Mouse (Mus musculus) lung, embryonic 15.5 days (tissue): ENCODE data around the gene Xpc. TPM values are rescaled to one million over a fixed set of nuclear protein-coding genes. Genes with fewer than 3 reads are reported as not detected.
A peak's percentile ranks its signal among the peaks of the same experiment; 100 is the strongest.

Experiments
- ATAC-seq: fragments of 200-750 bp; cut with Nextera tagmentation; 2 replicates; pipeline ENCODE4 v1.8.0; 2017; ENCODE audit warnings: moderate number of reproducible peaks, borderline replicate concordance; ENCODE audit not compliant: low FRiP score, low TSS enrichment; ENCODE audit errors: extremely low read depth
- H3K27ac ChIP-seq: fragments of 300-500 bp; sonication (generic); 2 replicates; pipeline ENCODE4 v1.5.1; 2015; ENCODE audit warnings: moderate library complexity, mild to moderate bottlenecking, inconsistent platforms
- H3K27me3 ChIP-seq: fragments of 300-500 bp; sonication (generic); 2 replicates; pipeline ENCODE4 v1.6.1; 2015; ENCODE audit warnings: inconsistent platforms
- H3K36me3 ChIP-seq: fragments of 300-500 bp; sonication (generic); 2 replicates; pipeline ENCODE4 v1.6.1; 2015; ENCODE audit warnings: inconsistent platforms
- H3K4me1 ChIP-seq: fragments of 300-500 bp; sonication (generic); 2 replicates; pipeline ENCODE4 v1.6.1; 2015; ENCODE audit warnings: inconsistent platforms
- H3K4me2 ChIP-seq: fragments of 300-500 bp; sonication (generic); 2 replicates; pipeline ENCODE4 v1.6.1; 2015; ENCODE audit warnings: inconsistent platforms, mild to moderate bottlenecking, moderate library complexity
- H3K4me3 ChIP-seq: fragments of 300-500 bp; sonication (generic); 2 replicates; pipeline ENCODE4 v1.5.1; 2015; ENCODE audit warnings: mild to moderate bottlenecking, inconsistent platforms
- H3K9ac ChIP-seq: fragments of 300-500 bp; sonication (generic); 2 replicates; pipeline ENCODE4 v1.6.1; 2015; ENCODE audit warnings: inconsistent platforms
- H3K9me3 ChIP-seq: fragments of 300-500 bp; sonication (generic); 2 replicates; pipeline ENCODE4 v1.6.1; 2016; ENCODE audit warnings: inconsistent platforms
- WGBS: fragments of 180-500 bp; shearing (Covaris S2); methylation state at CpG from one replicate; pipeline ENCODE4 v1.1.7; 2015; 5-methylcytosine and 5-hydroxymethylcytosine counted together
- polyA plus RNA-seq: library from polyadenylated mRNA; unstranded; fragments of >200 nt; fragmentation: Nextera tagmentation; extraction: Ambion mirVana; gene quantifications from 2 replicates; pipeline ENCODE4 v1.2.1, GENCODE M21; 2015

Gene Xpc
- polyA plus RNA-seq, 1 experiment from 2014 or later, result 17.2 TPM

DNA sequence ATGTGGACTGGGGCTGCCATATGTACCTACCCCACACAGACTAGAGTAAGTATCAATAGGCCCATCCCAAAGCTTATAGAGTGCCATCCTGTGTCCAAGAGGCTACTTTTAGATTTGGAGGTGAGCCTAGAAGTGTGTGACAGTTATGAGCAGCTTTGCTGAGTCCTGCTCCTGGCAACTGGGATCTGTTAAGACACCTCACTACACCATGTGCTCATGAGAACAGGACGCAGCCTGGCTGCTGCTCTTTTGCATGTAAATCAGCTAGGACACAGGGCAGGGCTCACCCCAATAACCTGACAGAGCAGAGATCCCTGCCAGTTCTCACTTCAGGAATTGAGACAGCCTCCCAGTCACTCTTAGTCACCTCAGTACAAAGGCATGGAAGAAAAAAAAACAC lies 48.6 kb downstream of the Xpc start:
- peaks cover 50% of the 10 kb centered on the region for H3K36me3 ChIP-seq
- H3K4me2 ChIP-seq, result no peak overlapping the region
- H3K4me1 ChIP-seq, result peaks cover 4% of the 10 kb centered on the region
- ATAC-seq, result no peak
- WGBS, result 83% methylated on average over 1 of the region's 1 CpGs
- H3K9me3 ChIP-seq, result no peaks in the 10 kb centered on the region
- no peaks in the 10 kb centered on the region for H3K27me3 ChIP-seq
- H3K4me3 ChIP-seq, result no peak overlapping the region
- no peak overlapping the region for H3K9ac ChIP-seq
- H3K27ac ChIP-seq, result no peak overlapping the region

DNA sequence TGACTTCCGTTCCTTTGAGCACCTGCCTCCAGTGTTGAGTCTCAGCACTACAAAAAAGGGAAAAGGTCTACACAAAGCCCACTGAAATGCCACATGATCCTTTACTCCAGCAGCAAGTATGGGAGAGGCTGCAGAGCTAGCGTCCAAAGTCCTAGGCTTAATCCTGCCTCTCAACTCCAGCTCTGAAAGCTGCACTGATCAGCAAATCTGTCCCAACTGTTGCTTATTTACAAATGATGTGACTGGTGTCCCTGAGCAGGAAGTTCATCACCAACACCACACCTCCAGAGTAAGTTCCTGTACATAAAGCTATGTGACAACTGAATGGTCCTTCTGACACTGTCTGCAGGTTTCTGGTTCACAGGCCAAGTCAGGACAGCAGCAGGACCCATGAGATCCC lies 49.9 kb downstream of the Xpc start:
- no peaks in the 10 kb centered on the region for H3K9me3 ChIP-seq
- no peaks in the 10 kb centered on the region for H3K27me3 ChIP-seq
- no peaks in the 10 kb centered on the region for H3K4me1 ChIP-seq
- peaks cover 49% of the 10 kb centered on the region for H3K36me3 ChIP-seq
- no peak overlapping the region for H3K4me3 ChIP-seq
- H3K9ac ChIP-seq, result no peak overlapping the region
- H3K4me2 ChIP-seq, result no peak overlapping the region
- whole genome bisulfite sequencing, result 89% methylated on average over 2 of the region's 2 CpGs
- ATAC-seq, result no peak
- H3K27ac ChIP-seq, result no peak overlapping the region

DNA sequence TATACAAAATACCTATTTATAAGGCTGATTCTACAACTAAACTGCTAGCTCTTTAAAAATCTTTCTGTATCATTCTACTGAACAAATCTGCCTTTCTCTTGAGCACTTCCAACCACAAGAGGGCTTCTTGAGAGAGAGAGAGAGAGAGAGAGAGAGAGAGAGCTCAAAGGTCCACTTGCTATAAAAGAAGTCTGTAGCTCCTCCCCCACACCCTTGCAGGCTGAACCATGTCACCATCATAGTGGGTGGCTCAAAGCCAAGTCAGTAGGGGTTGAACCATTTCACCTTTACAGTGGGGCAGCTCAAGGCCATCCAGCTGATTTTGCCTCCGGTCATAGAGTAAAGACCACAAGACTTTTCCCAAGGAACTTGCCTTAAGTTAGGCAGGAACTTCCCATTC lies 56.2 kb downstream of the Xpc start:
- H3K4me3 ChIP-seq, result no peak overlapping the region
- ATAC-seq, result no peak
- H3K27me3 ChIP-seq, result no peaks in the 10 kb centered on the region
- 78% methylated on average over 1 of the region's 1 CpGs for WGBS
- H3K36me3 ChIP-seq, result peaks cover 18% of the 10 kb centered on the region
- H3K4me1 ChIP-seq, result no peaks in the 10 kb centered on the region
- no peaks in the 10 kb centered on the region for H3K9me3 ChIP-seq
- no peak overlapping the region for H3K4me2 ChIP-seq
- no peak overlapping the region for H3K9ac ChIP-seq
- no peak overlapping the region for H3K27ac ChIP-seq

DNA sequence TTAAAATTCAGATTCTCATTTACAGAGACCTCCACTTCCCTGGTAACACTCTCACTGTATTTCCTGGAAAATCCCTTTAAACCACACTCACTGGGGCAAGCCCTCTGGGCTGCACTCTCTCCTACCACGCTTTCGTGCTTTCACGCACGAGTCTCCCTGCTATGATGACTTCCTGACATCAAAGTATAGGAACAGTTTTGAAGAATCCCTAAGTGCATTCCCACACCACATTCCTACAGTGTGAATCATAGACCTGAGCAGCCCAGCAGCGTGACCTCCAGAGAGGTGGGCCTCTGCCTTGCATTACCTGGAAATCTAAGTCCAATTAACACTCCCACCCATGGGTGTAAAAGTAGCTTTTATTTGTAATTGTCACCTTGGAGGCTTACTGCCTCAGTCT lies 61.1 kb downstream of the Xpc start:
- no peak for ATAC-seq
- Histone ChIP-seq H3K36me3 (no peaks in the 10 kb centered on the region), H3K4me2 (no peak overlapping the region), H3K9ac (no peak overlapping the region), H3K4me3 (no peak overlapping the region), H3K27ac (no peak overlapping the region), H3K9me3 (no peaks in the 10 kb centered on the region), H3K4me1 (no peaks in the 10 kb centered on the region), H3K27me3 (no peaks in the 10 kb centered on the region)
- 25% methylated on average over 5 of the region's 5 CpGs for WGBS

DNA sequence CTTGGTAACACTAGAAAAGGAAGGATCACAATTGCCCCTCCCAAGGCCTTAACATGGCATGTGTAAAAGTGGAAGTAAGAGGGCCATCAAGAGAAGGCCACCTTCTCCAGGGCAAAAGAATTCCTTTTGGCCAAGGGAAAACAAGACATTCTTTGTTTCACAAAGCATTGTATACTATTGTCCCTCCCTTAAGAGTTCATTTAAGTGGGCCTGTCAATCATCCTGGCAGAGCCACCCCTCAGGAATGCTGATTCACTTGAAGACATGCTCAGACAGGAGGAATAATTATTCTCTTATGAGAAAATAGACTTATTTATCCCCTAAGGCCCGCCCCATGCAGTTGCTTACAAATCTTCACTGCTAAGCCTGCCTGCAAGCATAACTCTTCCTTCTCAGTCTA lies 63.6 kb downstream of the Xpc start:
- H3K36me3 ChIP-seq, result no peaks in the 10 kb centered on the region
- 38% methylated on average over 1 of the region's 1 CpGs for WGBS

DNA sequence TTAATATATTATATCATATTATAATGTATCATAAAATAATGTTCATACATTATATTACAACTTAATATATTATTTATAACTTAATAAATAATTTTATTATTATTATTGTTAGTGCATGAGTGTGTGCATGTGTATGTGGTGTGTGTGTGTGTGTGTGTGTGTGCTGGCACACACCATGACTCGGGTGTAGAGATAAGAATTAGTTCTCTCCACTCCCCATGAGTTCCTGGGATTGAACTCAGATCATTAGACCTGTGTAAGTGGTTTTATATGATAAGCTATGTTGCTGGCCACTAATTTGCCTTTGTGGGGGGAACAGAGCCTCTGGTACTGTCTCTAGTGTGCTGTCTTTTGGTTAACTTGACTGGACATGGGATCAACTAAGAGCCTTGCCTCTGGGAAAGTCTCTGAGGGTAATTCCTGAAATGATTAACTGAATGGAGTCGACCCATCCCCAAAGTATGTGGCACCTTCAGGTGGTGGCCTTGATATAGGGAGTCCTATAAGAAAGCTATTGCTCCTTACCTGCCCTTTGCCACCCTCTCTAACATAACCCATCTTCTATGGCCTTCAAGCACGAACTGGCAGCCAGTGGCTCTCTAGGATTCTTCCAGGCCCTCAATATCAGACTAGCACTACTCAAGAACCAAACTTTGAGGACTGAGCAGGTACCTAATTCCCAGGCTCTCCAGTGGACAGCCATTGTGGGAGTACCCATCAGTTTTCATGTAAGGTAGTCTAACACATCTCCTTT lies 66.0 kb downstream of the Xpc start:
- Histone ChIP-seq H3K4me2 (no peak overlapping the region), H3K4me1 (no peaks in the 10 kb centered on the region), H3K4me3 (no peak overlapping the region), H3K27ac (no peak overlapping the region), H3K36me3 (no peaks in the 10 kb centered on the region), H3K27me3 (no peaks in the 10 kb centered on the region), H3K9ac (no peak overlapping the region), H3K9me3 (no peaks in the 10 kb centered on the region)
- ATAC-seq, result no peak
- 35% methylated on average over 3 of the region's 3 CpGs for WGBS

More for the DNA sequence above, 63.6 kb downstream of the Xpc start:
- no peaks in the 10 kb centered on the region for H3K9me3 ChIP-seq
- H3K4me2 ChIP-seq, result no peak overlapping the region
- H3K9ac ChIP-seq, result no peak overlapping the region
- no peaks in the 10 kb centered on the region for H3K27me3 ChIP-seq
- no peak overlapping the region for H3K4me3 ChIP-seq
- ATAC-seq, result no peak
- no peak overlapping the region for H3K27ac ChIP-seq
- no peaks in the 10 kb centered on the region for H3K4me1 ChIP-seq

DNA sequence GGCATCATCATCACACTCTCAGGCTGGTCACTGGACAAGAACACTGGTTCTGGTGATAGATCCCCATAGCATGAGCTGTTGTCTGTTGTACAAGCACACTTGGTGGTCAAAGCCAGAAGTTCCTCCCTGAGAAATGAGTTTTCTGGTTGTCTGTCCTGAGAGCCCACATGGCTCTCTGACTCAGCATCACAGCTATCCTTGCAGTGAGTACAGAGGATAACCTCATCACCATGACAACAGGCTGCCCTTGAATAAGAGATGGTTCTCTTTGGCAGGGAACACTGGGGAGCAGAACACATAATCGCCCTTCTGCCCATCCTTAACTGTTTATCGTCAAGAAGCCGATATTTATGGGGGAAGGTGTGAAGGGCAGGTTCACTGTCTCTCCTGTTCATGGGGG lies 70.4 kb downstream of the Xpc start:
- H3K36me3 ChIP-seq, result no peaks in the 10 kb centered on the region
- peaks cover 4% of the 10 kb centered on the region; the same call in 1 of the 2 replicates for H3K4me1 ChIP-seq
- no peak overlapping the region for H3K4me3 ChIP-seq
- ATAC-seq, result no peak
- H3K9ac ChIP-seq, result no peak overlapping the region
- H3K9me3 ChIP-seq, result no peaks in the 10 kb centered on the region
- 75% methylated on average over 3 of the region's 3 CpGs for WGBS
- H3K4me2 ChIP-seq, result no peak overlapping the region
- H3K27me3 ChIP-seq, result no peaks in the 10 kb centered on the region
- no peak overlapping the region for H3K27ac ChIP-seq

DNA sequence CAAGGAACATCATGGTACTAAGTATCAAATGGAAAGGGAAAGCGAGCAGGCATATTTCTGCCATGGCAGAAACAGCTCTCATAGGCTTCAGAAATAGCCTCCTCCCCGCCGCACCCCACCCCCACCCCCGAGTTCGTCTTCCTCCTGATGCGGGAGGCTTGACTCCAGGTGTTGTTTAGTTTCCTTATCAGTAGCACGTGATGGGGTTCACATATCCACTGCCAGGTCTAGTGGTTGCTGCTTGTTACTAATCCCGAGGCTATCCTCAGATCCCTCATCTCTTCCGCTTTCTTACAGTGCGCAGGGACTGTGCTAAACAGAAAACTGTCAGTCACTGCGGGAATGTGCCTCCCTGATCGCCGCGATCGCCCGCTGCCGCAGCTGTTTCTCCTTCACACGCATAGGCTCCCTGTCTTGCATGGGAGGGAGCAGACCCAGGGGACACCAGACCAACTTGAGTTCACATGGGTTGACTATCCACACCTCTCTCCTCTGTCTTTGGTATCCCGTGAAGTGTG lies 74.5 kb downstream of the Xpc start:
- H3K9me3 ChIP-seq, result no peaks in the 10 kb centered on the region
- peak; percentile 37; the same call in 1 of the 2 replicates for ATAC-seq
- H3K4me2 ChIP-seq, result peak overlapping the region; percentile 77
- no peaks in the 10 kb centered on the region for H3K36me3 ChIP-seq
- H3K27me3 ChIP-seq, result peaks cover 19% of the 10 kb centered on the region; the same call in 1 of the 2 replicates
- H3K4me3 ChIP-seq, result peak overlapping the region; percentile 60
- H3K27ac ChIP-seq, result no peak overlapping the region
- under 1% methylated on average over 19 of the region's 19 CpGs for WGBS
- peak overlapping the region; percentile 60 for H3K9ac ChIP-seq
- H3K4me1 ChIP-seq, result peaks cover 4% of the 10 kb centered on the region; the same call in 1 of the 2 replicates

DNA sequence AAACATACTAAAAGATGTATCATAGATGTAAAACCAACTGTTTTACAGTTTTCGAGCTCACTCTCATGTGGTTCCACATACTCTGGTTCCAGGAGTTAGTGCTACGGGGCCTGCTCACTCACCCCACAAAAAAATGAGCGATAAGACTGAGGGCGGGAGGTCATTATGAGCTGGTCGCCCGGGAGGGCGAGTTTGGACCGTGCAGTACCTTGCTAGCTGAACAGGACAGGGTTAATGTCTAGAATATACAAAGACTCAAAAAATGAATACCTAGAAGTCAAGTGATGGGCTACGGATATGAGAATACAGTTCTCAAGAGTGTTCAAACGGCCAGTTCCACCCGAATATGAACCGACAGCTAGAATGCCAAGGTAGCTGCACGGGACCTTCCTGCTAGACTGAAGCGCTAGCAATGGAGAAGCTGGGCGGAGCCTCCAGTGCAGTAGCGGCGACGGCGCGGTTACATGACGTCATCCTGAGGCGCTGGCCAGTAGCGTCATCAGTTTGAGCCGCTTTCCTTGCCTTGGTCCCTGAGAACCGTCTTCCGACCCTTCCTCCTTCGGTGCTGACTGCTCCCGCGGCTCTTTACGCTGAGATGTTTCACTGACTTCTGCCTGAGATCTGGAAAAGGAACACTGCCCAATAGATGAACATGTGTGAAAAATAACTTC lies 75.1 kb downstream of the Xpc start:
- Histone ChIP-seq H3K4me1 (peaks cover 4% of the 10 kb centered on the region; the same call in 1 of the 2 replicates), H3K9ac (peak overlapping the region; percentile 60), H3K27ac (no peak overlapping the region), H3K4me2 (peak overlapping the region; percentile 77), H3K27me3 (peaks cover 19% of the 10 kb centered on the region; the same call in 1 of the 2 replicates), H3K36me3 (no peaks in the 10 kb centered on the region), H3K4me3 (peak overlapping the region; percentile 60), H3K9me3 (no peaks in the 10 kb centered on the region)
- whole genome bisulfite sequencing, result 2% methylated on average over 30 of the region's 30 CpGs
- ATAC-seq, result peak; percentile 97

Other genes with a start within 250 kb of the Xpc start
- 1.2 and 1.8 TPM in 2 replicates for gene Wnt7a, start 104.5 kb downstream of the Xpc start, polyA plus RNA-seq
- 24.7 and 25.2 TPM in 2 replicates for gene Chchd4, start 42.3 kb downstream of the Xpc start, polyA plus RNA-seq
- gene Tmem43, start 42.2 kb downstream of the Xpc start, polyA plus RNA-seq, result 50.9 and 52.5 TPM in 2 replicates
- 272 and 305 TPM in 2 replicates for gene Lsm3, start within 50 bp of the Xpc start, polyA plus RNA-seq
- gene Slc6a6, start 168.2 kb upstream of the Xpc start, polyA plus RNA-seq, result 47.1 and 48.4 TPM in 2 replicates